Mouse (Mus musculus) cerebellum, postnatal 14 days (tissue): Measurements from ENCODE around the gene Olfr827.

Source experiments
- DNase-seq, 2 experiments: peaks; one replicate each; pipeline ENCODE4 v3.0.0; 2021; ENCODE audit warnings: mixed read lengths in 2 of 2

Olfr827 gene

GRCm38 (mm10) chr10:130214303-130214702, at the start of gene Olfr827:
TSS of gene Olfr827 (minus strand) at chr10:130214403.
- DNase-seq = no peak

DNA sequence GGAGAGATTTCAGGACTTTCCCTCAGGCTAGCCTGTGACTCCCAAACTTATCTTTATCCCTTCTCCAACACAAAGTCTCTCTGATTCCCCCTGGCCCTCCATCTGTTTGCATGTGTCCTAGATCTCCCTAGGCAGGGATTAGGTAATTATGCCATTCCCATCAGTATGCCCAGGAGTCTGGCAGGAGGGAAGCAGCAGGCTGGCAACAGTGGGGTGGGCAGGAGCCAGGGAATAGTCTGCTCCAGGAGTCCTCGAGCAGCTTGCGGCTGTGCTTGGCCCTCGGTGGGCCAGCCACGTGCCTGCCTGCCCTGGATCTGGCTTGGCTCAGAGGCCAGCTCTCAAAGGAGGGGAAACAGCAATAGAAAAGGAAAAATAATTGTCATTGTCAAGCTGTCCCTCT, 49.0 kb upstream of the Olfr827 start:
- peak; percentile 82 to 84 for DNase-seq

- no peak for DNase-seq
Measured at GRCm38 (mm10) chr10:130259483-130259882, 45.3 kb upstream of the Olfr827 start.

GRCm38 (mm10) chr10:130244271-130244670, 30.1 kb upstream of the Olfr827 start:
- DNase-seq = no peak

GRCm38 (mm10) chr10:130238318-130239209, 24.4 kb upstream of the Olfr827 start:
- DNase-seq = no peak

- DNase-seq = no peak
Measured at GRCm38 (mm10) chr10:130234576-130234975, 20.4 kb upstream of the Olfr827 start.

DNA sequence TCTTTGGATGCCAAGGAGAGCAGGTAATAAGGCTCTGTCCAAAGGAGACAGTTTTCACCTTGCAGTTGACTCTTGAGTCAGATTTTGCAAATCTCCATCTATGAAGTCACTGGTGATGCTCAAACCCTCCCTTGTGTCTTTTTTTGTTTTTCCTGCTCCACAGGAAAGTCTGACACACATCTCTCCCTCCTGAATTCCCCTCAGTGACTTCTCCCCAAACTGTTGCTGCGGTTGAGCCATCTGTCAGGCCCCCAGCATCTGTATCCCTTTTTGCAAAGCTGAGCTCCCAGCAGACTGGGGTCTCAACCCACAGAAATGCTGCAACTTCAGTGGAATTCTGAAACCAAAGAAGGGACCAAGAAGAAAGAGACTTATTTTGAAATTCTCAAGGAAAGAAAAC, 17.9 kb upstream of the Olfr827 start:
- DNase-seq = no peak

GRCm38 (mm10) chr10:130229584-130229983, 15.4 kb upstream of the Olfr827 start:
- peak in 1 of 2 experiments; percentile 9 for DNase-seq

DNA sequence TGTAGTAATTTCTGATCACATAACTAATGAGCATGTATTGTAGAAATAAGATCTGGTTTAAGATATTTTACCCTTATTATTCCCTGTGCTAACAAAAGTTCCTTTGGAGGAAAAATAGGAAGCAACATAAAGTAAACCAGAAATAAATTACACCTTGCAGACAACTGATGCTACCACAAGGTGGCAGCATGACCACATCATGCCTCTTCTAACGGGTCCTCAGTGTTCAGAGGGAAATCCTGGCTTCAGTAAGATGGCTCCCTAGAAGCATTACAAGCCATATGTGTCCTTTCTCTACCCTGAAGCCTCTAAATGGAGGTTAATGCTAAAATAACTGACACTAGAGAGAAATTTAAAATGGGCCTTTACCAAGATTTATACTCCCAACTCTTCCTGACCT, 14.0 kb upstream of the Olfr827 start:
- DNase-seq = peak; percentile 79

DNA sequence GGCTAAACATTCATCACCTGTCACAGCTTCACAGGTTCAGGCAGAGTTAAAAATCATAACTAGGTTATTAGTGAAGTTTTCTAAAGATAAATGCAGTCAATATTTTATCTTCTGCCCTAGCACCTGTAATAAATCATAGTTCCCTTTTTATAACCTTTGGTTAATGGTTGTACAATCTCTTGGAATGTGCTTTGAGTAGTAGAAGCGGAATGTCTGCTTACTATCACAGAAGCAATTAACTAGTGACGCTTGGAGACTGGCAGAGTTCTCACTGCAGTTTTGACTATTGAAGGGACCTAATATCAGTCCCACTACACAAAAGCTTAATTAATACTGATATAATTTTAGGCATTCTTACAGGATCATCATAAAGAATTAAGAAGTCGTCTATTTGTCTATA, 10.8 kb upstream of the Olfr827 start:
- DNase-seq = no peak

DNA sequence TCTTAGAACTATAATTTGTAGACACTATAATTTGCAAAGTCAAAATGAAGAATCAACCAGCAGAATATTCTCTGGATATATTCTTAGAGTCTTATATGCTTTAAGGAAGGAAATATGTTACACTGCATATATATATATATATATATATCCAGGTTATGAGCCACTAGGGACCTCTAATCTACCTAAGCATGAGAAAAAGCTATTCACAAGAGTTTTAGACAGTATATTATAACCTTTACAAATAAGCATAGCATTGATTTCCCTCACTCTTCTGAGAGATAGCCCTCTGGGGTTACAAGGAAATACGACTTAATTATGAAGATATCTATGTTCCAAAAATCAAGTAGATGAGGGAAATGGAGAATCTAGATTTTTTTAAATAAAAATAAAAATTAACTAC, 30.1 kb downstream of the Olfr827 start, which contains the start of gene Olfr826:
Gene Olfr826 (minus strand): TSS at position 101 of the 400 bp plus-strand sequence.
- no peak for DNase-seq

GRCm38 (mm10) chr10:130166666-130167065, 47.5 kb downstream of the Olfr827 start, which contains the start of gene Olfr825:
TSS of gene Olfr825 (minus strand) at chr10:130166766.
- no peak for DNase-seq

DNA sequence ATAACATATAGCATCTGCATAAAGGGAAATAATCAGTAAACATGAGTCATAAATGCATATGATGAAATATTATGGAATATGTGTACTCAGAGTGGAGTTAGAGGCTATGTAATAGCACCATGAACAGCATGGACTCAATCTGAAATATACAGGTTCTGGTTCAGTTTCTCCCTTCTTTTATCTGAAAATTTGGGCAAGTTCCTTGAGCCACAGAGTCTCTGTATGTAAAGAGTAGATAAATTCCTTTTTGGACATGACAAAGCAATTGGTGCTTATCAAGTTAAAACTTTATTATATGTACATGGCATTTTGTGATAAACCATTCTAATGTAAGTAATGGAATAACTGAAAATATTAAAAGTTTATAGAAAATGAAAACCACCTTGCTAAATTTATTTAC, 49.0 kb downstream of the Olfr827 start:
- DNase-seq = no peak
